ENCODE assay signal across 8 mouse cellular contexts in the genomic region with DNA sequence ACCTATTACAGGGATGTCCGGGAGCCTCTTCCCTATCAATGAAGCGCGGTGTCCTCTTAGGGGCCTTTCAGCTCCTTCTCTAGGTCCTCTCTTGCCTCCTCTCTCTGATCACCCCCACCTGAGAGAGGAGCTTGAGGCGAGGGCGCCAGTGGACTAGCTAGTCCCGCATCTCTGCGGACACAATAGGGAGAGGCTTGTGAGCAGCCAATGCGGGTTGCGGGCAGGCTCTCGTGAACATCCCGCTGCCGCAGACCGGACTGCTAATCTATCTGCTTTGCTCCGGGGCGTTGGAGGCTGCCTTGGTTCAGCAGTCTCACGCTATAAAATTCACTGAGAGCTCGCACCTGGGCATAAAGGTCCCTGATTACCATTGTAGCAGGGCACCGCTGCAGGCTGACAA.
DNase-seq lines count a peak whose midpoint lies in the region; ATAC-seq and TF ChIP-seq lines count a peak whose summit lies in the region.

No protein-coding gene starts in this region.

- TF ChIP-seq CTCF in lung, postnatal 0 days (IDR thresholded peaks at IDR 0.05), result no peak
- TF ChIP-seq CTCF in hindbrain, postnatal 0 days (IDR thresholded peaks at IDR 0.05; ENCODE audit: low read depth), result no peak

- H3K9me3 ChIP-seq in lung, postnatal 0 days (ENCODE audit: low read length), result no peaks in the 10 kb centered on the region
- H3K9me3 ChIP-seq in hindbrain, postnatal 0 days (ENCODE audit: low read length), result no peaks in the 10 kb centered on the region
- H3K9me3 ChIP-seq in midbrain, embryonic 16.5 days (replicated peaks; ENCODE audit: control insufficient read depth, low read length, poor library complexity, severe bottlenecking), result 0 out of 2 replicates have a peak, but pooled peaks cover 4% of the 10 kb centered on the region

- no peak overlapping the region for H3K27ac ChIP-seq in lung, postnatal 0 days (ENCODE audit: low read length)
- H3K27ac ChIP-seq in hindbrain, postnatal 0 days, result peak overlapping the region; percentile 82
- H3K27ac ChIP-seq in midbrain, embryonic 16.5 days (ENCODE audit: low read length), result peak overlapping the region; percentile 86

- H3K9ac ChIP-seq in lung, postnatal 0 days (replicated peaks; ENCODE audit: low read depth), result no peak overlapping the region
- H3K9ac ChIP-seq in hindbrain, postnatal 0 days (replicated peaks; ENCODE audit: low read length), result peak overlapping the region; percentile 60
- H3K9ac ChIP-seq in midbrain, embryonic 16.5 days (ENCODE audit: low read depth, low read length), result peak overlapping the region; percentile 82

- 0 out of 2 replicates have a peak overlapping the region, but pooled peaks have one; percentile 6 for H3K4me3 ChIP-seq in lung, postnatal 0 days (ENCODE audit: low read depth, low read length)
- peak overlapping the region; percentile 55 for H3K4me3 ChIP-seq in hindbrain, postnatal 0 days (ENCODE audit: low read length)
- H3K4me3 ChIP-seq in midbrain, embryonic 16.5 days (ENCODE audit: low read depth, low read length), result peak overlapping the region; percentile 62

- peak; percentile 37 to 50 for DNase-seq in cerebellum, postnatal 14 days
- no peak for DNase-seq in cerebellum, adult 11 months
- DNase-seq in lung, postnatal 0 days (ENCODE audit: low spot score), result no peak
- no peak for DNase-seq in lung, adult 18-20 months
- peak; percentile 65 for DNase-seq in hindbrain, postnatal 0 days (ENCODE audit: low spot score)
- no peak for DNase-seq in urinary bladder, adult 18-20 months (ENCODE audit: low spot score in 2 of 2)

- ATAC-seq in lung, postnatal 0 days, result no peak
- ATAC-seq in hindbrain, postnatal 0 days, result peak; percentile 67
- ATAC-seq in midbrain, embryonic 16.5 days, result peak; percentile 70
- ATAC-seq in activated CD4-positive, CD25-positive, alpha-beta regulatory T cell, adult 4 months, result no peak

- TF ChIP-seq EP300 in lung, postnatal 0 days (IDR thresholded peaks at IDR 0.05), result no peak

- 2% methylated on average over 18 of the region's 18 CpGs for WGBS in lung, postnatal 0 days
- under 1% methylated on average over 18 of the region's 18 CpGs for WGBS in hindbrain, postnatal 0 days
- WGBS in midbrain, embryonic 16.5 days, result 0% methylated on average over 18 of the region's 18 CpGs

- no peaks in the 10 kb centered on the region for H3K36me3 ChIP-seq in lung, postnatal 0 days (ENCODE audit: insufficient read depth, low read length)
- no peaks in the 10 kb centered on the region for H3K36me3 ChIP-seq in hindbrain, postnatal 0 days (ENCODE audit: insufficient read depth, low read length)
- no peaks in the 10 kb centered on the region for H3K36me3 ChIP-seq in midbrain, embryonic 16.5 days (ENCODE audit: control insufficient read depth, insufficient read depth, low read length)

- H3K27me3 ChIP-seq in lung, postnatal 0 days (replicated peaks; ENCODE audit: insufficient read depth, low read length), result 0 out of 2 replicates have a peak, but pooled peaks cover 7% of the 10 kb centered on the region
- no peaks in the 10 kb centered on the region for H3K27me3 ChIP-seq in hindbrain, postnatal 0 days (ENCODE audit: insufficient read depth, low read length)
- H3K27me3 ChIP-seq in midbrain, embryonic 16.5 days (ENCODE audit: control insufficient read depth, insufficient read depth, low read depth, low read length), result no peaks in the 10 kb centered on the region

- H3K4me1 ChIP-seq in lung, postnatal 0 days (ENCODE audit: insufficient read depth, low read depth, low read length), result no peaks in the 10 kb centered on the region
- no peaks in the 10 kb centered on the region for H3K4me1 ChIP-seq in hindbrain, postnatal 0 days (ENCODE audit: insufficient read depth, low read length)
- H3K4me1 ChIP-seq in midbrain, embryonic 16.5 days (ENCODE audit: control insufficient read depth, insufficient read depth, low read length), result peaks cover 7% of the 10 kb centered on the region

- H3K4me2 ChIP-seq in lung, postnatal 0 days (replicated peaks; ENCODE audit: low read depth, low read length), result peak overlapping the region; percentile 31
- H3K4me2 ChIP-seq in hindbrain, postnatal 0 days (ENCODE audit: low read depth, low read length), result peak overlapping the region; percentile 77
- H3K4me2 ChIP-seq in midbrain, embryonic 16.5 days (ENCODE audit: low read length), result peak overlapping the region; percentile 70

Comparison
In these comparisons a context has a peak if more than half of its experiments do, and no peak if none do; other contexts are left out.
1. DNase-seq: peak in cerebellum, postnatal 14 days (2 of 2) and hindbrain, postnatal 0 days (single experiment); none in cerebellum, adult 11 months (single experiment), lung, postnatal 0 days (single experiment), lung, adult 18-20 months (0 of 2) and urinary bladder, adult 18-20 months (0 of 2).
2. ATAC-seq: peak in hindbrain, postnatal 0 days (single experiment) and midbrain, embryonic 16.5 days (single experiment); none in lung, postnatal 0 days (single experiment) and activated CD4-positive, CD25-positive, alpha-beta regulatory T cell, adult 4 months (single experiment).
3. H3K4me3 ChIP-seq: peak in every context shown above with its lines; median percentile 62 in midbrain, embryonic 16.5 days; 55 in hindbrain, postnatal 0 days; 6 in lung, postnatal 0 days.
4. Peak in every context shown above with its lines, with median percentiles within 50 percentile points of each other: H3K4me2 ChIP-seq.